Mouse (Mus musculus) heart, adult 2 months (tissue): ENCODE results near the gene Tle3. TPM values are rescaled to one million over a fixed set of nuclear protein-coding genes. Genes with fewer than 3 reads are reported as not detected.

Source experiments
- DNase-seq, 2 experiments: peaks; one replicate each; pipeline ENCODE4 v3.0.0; 2021
- H3K27ac ChIP-seq: fragments of 200-600 bp; 2 replicates; pipeline ENCODE4 v1.8.1; 2022
- H3K27me3 ChIP-seq: fragments of 200-500 bp; 2 replicates; pipeline ENCODE4 v1.6.1; 2012; ENCODE audit warnings: mild to moderate bottlenecking, low read length, inconsistent platforms, mixed read lengths; ENCODE audit not compliant: control insufficient read depth, insufficient read depth
- H3K36me3 ChIP-seq: fragments of 200-500 bp; 2 replicates; pipeline ENCODE4 v1.6.1; 2012; ENCODE audit warnings: low read length, inconsistent platforms; ENCODE audit not compliant: control insufficient read depth, insufficient read depth
- H3K4me1 ChIP-seq: fragments of 200-500 bp; 2 replicates; pipeline ENCODE4 v1.6.1; 2011; ENCODE audit warnings: low read length; ENCODE audit not compliant: control insufficient read depth, insufficient read depth
- H3K4me3 ChIP-seq: fragments of 200-600 bp; 2 replicates; pipeline ENCODE4 v1.8.1; 2022
- H3K79me2 ChIP-seq: fragments of 200-500 bp; replicated peaks from 2 replicates; pipeline ENCODE4 v1.6.1; 2012; ENCODE audit warnings: mild to moderate bottlenecking, inconsistent platforms, low read length, moderate library complexity, mixed read lengths; ENCODE audit not compliant: control insufficient read depth, insufficient read depth
- H3K9ac ChIP-seq: fragments of 200-500 bp; 2 replicates; pipeline ENCODE4 v1.6.1; 2012; ENCODE audit warnings: low read depth, mild to moderate bottlenecking, control low read depth, inconsistent platforms, low read length, mixed read lengths
- CTCF ChIP-seq: fragments of 200-600 bp; IDR thresholded peaks from 2 replicates; pipeline ENCODE4 v1.8.1; 2022; ENCODE audit warnings: antibody characterized with exemption, mild to moderate bottlenecking, moderate library complexity
- EP300 ChIP-seq: fragments of 200-500 bp; IDR thresholded peaks from 2 replicates; pipeline ENCODE4 v1.6.1; 2011; ENCODE audit warnings: low read depth, low read length, control low read depth; ENCODE audit not compliant: insufficient read depth
- POLR2A ChIP-seq: fragments of 200-500 bp; IDR thresholded peaks from 2 replicates; pipeline ENCODE4 v1.6.1; 2011; ENCODE audit warnings: mild to moderate bottlenecking, low read depth, low read length, control low read depth; ENCODE audit not compliant: insufficient read depth
- WGBS: fragments of 180-500 bp; shearing (Covaris S2); methylation state at CpG from one replicate; pipeline ENCODE4 v1.1.7; 2018; 5-methylcytosine and 5-hydroxymethylcytosine counted together
- intact Hi-C: fragments of 180-260 bp; cut with DNase I; formaldehyde crosslinking; loops from one replicate; pipeline ENCODE4 v1.15.1; 2025
- polyA plus RNA-seq: library from polyadenylated mRNA; depleted of rRNA; stranded (reverse); fragments of >200 nt; gene quantifications from 2 replicates; pipeline ENCODE4 v1.2.3, GENCODE M21; 2012
- total RNA-seq, 2 experiments: library from RNA; stranded (reverse); gene quantifications; 2 replicates each; pipeline ENCODE4 v1.2.3; 2021

Tle3 gene
- total and polyA plus RNA-seq, 3 experiments = 16.5 to 16.8 (median 16.6) TPM

GRCm38 (mm10) chr9:61384101-61384500, 11.9 kb downstream of the Tle3 start:
- H3K4me1 ChIP-seq = peaks cover 14% of the 10 kb centered on the region

GRCm38 (mm10) chr9:61384646-61385443, 12.7 kb downstream of the Tle3 start:
- WGBS = 59% methylated on average over 16 of the region's 16 CpGs
- intact Hi-C loops = loop anchor here (10.0 kb wide), 1 partner anchor 510 kb away; no protein-coding TSS in a partner anchor
- H3K4me3 ChIP-seq = no peak overlapping the region
- no peaks in the 10 kb centered on the region for H3K79me2 ChIP-seq
- TF ChIP-seq EP300 (no peak), CTCF (no peak), POLR2A (no peak)
- no peaks in the 10 kb centered on the region for H3K36me3 ChIP-seq
- H3K27ac ChIP-seq = no peak overlapping the region
- DNase-seq = no peak
- no peak overlapping the region for H3K9ac ChIP-seq
- no peaks in the 10 kb centered on the region for H3K27me3 ChIP-seq
- H3K4me1 ChIP-seq = peaks cover 15% of the 10 kb centered on the region

More at GRCm38 (mm10) chr9:61384101-61384500, 11.9 kb downstream of the Tle3 start:
- Histone ChIP-seq H3K9ac (no peak overlapping the region), H3K36me3 (no peaks in the 10 kb centered on the region), H3K27ac (no peak overlapping the region), H3K4me3 (no peak overlapping the region), H3K79me2 (no peaks in the 10 kb centered on the region), H3K27me3 (no peaks in the 10 kb centered on the region)
- intact Hi-C loops = loop anchor here (10.0 kb wide), 1 partner anchor 511 kb away; no protein-coding TSS in a partner anchor
- WGBS = 62% methylated on average over 6 of the region's 6 CpGs
- DNase-seq = no peak
- no peak for TF ChIP-seq POLR2A
- TF ChIP-seq CTCF = no peak
- no peak for TF ChIP-seq EP300

GRCm38 (mm10) chr9:61385753-61386152, 13.6 kb downstream of the Tle3 start:
- Histone ChIP-seq H3K4me1 (peaks cover 17% of the 10 kb centered on the region), H3K9ac (no peak overlapping the region), H3K27ac (no peak overlapping the region), H3K27me3 (no peaks in the 10 kb centered on the region), H3K4me3 (no peak overlapping the region), H3K79me2 (no peaks in the 10 kb centered on the region), H3K36me3 (no peaks in the 10 kb centered on the region)
- no peak for TF ChIP-seq POLR2A
- TF ChIP-seq CTCF = no peak
- no peak for TF ChIP-seq EP300
- 46% methylated on average over 8 of the region's 8 CpGs for WGBS
- intact Hi-C loops = loop anchor here (10.0 kb wide), 1 partner anchor 509 kb away; no protein-coding TSS in a partner anchor
- peak in 1 of 2 experiments; percentile 64 for DNase-seq

GRCm38 (mm10) chr9:61386314-61386713, 14.1 kb downstream of the Tle3 start:
- H3K36me3 ChIP-seq = no peaks in the 10 kb centered on the region
- DNase-seq = no peak
- intact Hi-C loops = loop anchor here (10.0 kb wide), 1 partner anchor 508 kb away; no protein-coding TSS in a partner anchor
- TF ChIP-seq CTCF (no peak), POLR2A (no peak), EP300 (no peak)
- no peaks in the 10 kb centered on the region for H3K79me2 ChIP-seq
- 95% methylated on average over 2 of the region's 2 CpGs for WGBS
- H3K27ac ChIP-seq = no peak overlapping the region
- no peak overlapping the region for H3K9ac ChIP-seq
- peaks cover 18% of the 10 kb centered on the region for H3K4me1 ChIP-seq
- H3K4me3 ChIP-seq = no peak overlapping the region
- no peaks in the 10 kb centered on the region for H3K27me3 ChIP-seq

GRCm38 (mm10) chr9:61387797-61388196, 15.6 kb downstream of the Tle3 start:
- H3K4me3 ChIP-seq = no peak overlapping the region
- WGBS = 85% methylated on average over 5 of the region's 5 CpGs
- no peaks in the 10 kb centered on the region for H3K27me3 ChIP-seq

GRCm38 (mm10) chr9:61388214-61388613, 16.0 kb downstream of the Tle3 start:
- TF ChIP-seq EP300 (no peak), CTCF (no peak), POLR2A (no peak)
- intact Hi-C loops = loop anchor here (10.0 kb wide), 1 partner anchor 507 kb away; no protein-coding TSS in a partner anchor
- H3K79me2 ChIP-seq = no peaks in the 10 kb centered on the region
- H3K4me1 ChIP-seq = peaks cover 10% of the 10 kb centered on the region
- H3K36me3 ChIP-seq = no peaks in the 10 kb centered on the region
- no peak overlapping the region for H3K9ac ChIP-seq
- DNase-seq = no peak
- H3K27me3 ChIP-seq = no peaks in the 10 kb centered on the region
- H3K4me3 ChIP-seq = no peak overlapping the region
- 87% methylated on average over 12 of the region's 12 CpGs for WGBS
- no peak overlapping the region for H3K27ac ChIP-seq

More at GRCm38 (mm10) chr9:61387797-61388196, 15.6 kb downstream of the Tle3 start:
- no peak for DNase-seq
- TF ChIP-seq CTCF (no peak), EP300 (no peak), POLR2A (no peak)
- H3K79me2 ChIP-seq = no peaks in the 10 kb centered on the region
- no peaks in the 10 kb centered on the region for H3K36me3 ChIP-seq
- H3K4me1 ChIP-seq = peaks cover 13% of the 10 kb centered on the region
- H3K9ac ChIP-seq = no peak overlapping the region
- intact Hi-C loops = loop anchor here (10.0 kb wide), 1 partner anchor 507 kb away; no protein-coding TSS in a partner anchor
- H3K27ac ChIP-seq = no peak overlapping the region
